Mouse (Mus musculus): ENCODE data around the gene Fkbp15. TPM values are rescaled to one million over a fixed set of nuclear protein-coding genes. Genes with fewer than 3 reads are reported as not detected.

The Fkbp15 gene
- polyA plus RNA-seq (2012; rRNA removed): 16.7 and 24.6 TPM in 2 replicates

- peak; percentile 95 for DNase-seq (ENCODE audit: low read depth, low spot score)
- WGBS: under 1% methylated on average over 51 of the region's 51 CpGs
Observed at GRCm38 (mm10) chr4:62360088-62360804, at the start of gene Fkbp15, which contains the start of gene Slc31a1. Gene Fkbp15, minus strand, starts transcription at chr4:62360548. Gene Slc31a1, plus strand, starts transcription at chr4:62360727.

GRCm38 (mm10) chr4:62409615-62410014 is 49.3 kb upstream of the Fkbp15 start:
- DNase-seq (ENCODE audit: low read depth, low spot score): no peak
- WGBS: 6% methylated on average over 6 of the region's 6 CpGs

- peak; percentile 99 for DNase-seq (ENCODE audit: low read depth, low spot score)
- WGBS: under 1% methylated on average over 39 of the region's 39 CpGs
Observed at GRCm38 (mm10) chr4:62408601-62409282, 48.4 kb upstream of the Fkbp15 start, which contains the start of the genes Cdc26 and Prpf4. Gene Cdc26, minus strand, starts transcription at chr4:62408642. Gene Prpf4, plus strand, starts transcription at chr4:62408797.

- DNase-seq (ENCODE audit: low read depth, low spot score): peak; percentile 54
- under 1% methylated on average over 35 of the region's 35 CpGs for WGBS
Observed at GRCm38 (mm10) chr4:62407730-62408582, 47.6 kb upstream of the Fkbp15 start.

- DNase-seq (ENCODE audit: low read depth, low spot score): no peak
- 83% methylated on average over 4 of the region's 4 CpGs for WGBS
Observed at GRCm38 (mm10) chr4:62406133-62406532, 45.8 kb upstream of the Fkbp15 start.

GRCm38 (mm10) chr4:62398956-62399355 is 38.6 kb upstream of the Fkbp15 start:
- DNase-seq (ENCODE audit: low read depth, low spot score): no peak
- 71% methylated on average over 3 of the region's 3 CpGs for WGBS

GRCm38 (mm10) chr4:62397616-62398365 is 37.4 kb upstream of the Fkbp15 start:
- no peak for DNase-seq (ENCODE audit: low read depth, low spot score)
- WGBS: 59% methylated on average over 4 of the region's 4 CpGs

- WGBS: 90% methylated on average over 1 of the region's 1 CpGs
- DNase-seq (ENCODE audit: low read depth, low spot score): no peak
Observed at GRCm38 (mm10) chr4:62395806-62396205, 35.5 kb upstream of the Fkbp15 start.

- WGBS: 44% methylated on average over 6 of the region's 6 CpGs
Observed at GRCm38 (mm10) chr4:62393459-62393858, 33.1 kb upstream of the Fkbp15 start.

GRCm38 (mm10) chr4:62391892-62392291 is 31.5 kb upstream of the Fkbp15 start:
- no peak for DNase-seq (ENCODE audit: low read depth, low spot score)
- WGBS: 91% methylated on average over 7 of the region's 7 CpGs

More at GRCm38 (mm10) chr4:62393459-62393858, 33.1 kb upstream of the Fkbp15 start:
- DNase-seq (ENCODE audit: low read depth, low spot score): no peak

- WGBS: 29% methylated on average over 5 of the region's 5 CpGs
- DNase-seq (ENCODE audit: low read depth, low spot score): no peak
Observed at GRCm38 (mm10) chr4:62389592-62390512, 29.5 kb upstream of the Fkbp15 start.

- DNase-seq (ENCODE audit: low read depth, low spot score): no peak
- 94% methylated on average over 7 of the region's 7 CpGs for WGBS
Observed at GRCm38 (mm10) chr4:62385439-62385838, 25.1 kb upstream of the Fkbp15 start.

- 51% methylated on average over 1 of the region's 1 CpGs for WGBS
- no peak for DNase-seq (ENCODE audit: low read depth, low spot score)
Observed at GRCm38 (mm10) chr4:62384159-62384558, 23.8 kb upstream of the Fkbp15 start.

- WGBS: 58% methylated on average over 7 of the region's 7 CpGs
- DNase-seq (ENCODE audit: low read depth, low spot score): no peak
Observed at GRCm38 (mm10) chr4:62383752-62384151, 23.4 kb upstream of the Fkbp15 start.

GRCm38 (mm10) chr4:62383207-62383606 is 22.9 kb upstream of the Fkbp15 start:
- no peak for DNase-seq (ENCODE audit: low read depth, low spot score)
- WGBS: 58% methylated on average over 6 of the region's 6 CpGs

GRCm38 (mm10) chr4:62379724-62380381 is 19.5 kb upstream of the Fkbp15 start:
- WGBS: 42% methylated on average over 9 of the region's 9 CpGs
- DNase-seq (ENCODE audit: low read depth, low spot score): no peak

GRCm38 (mm10) chr4:62376123-62376522 is 15.8 kb upstream of the Fkbp15 start:
- no peak for DNase-seq (ENCODE audit: low read depth, low spot score)
- WGBS: 79% methylated on average over 2 of the region's 2 CpGs

GRCm38 (mm10) chr4:62374342-62374741 is 14.0 kb upstream of the Fkbp15 start:
- DNase-seq (ENCODE audit: low read depth, low spot score): no peak
- WGBS: 37% methylated on average over 4 of the region's 4 CpGs
